Mouse (Mus musculus) MEL-GATA-1-ER (cell line): ENCODE measurements around the gene Mkks.

ENCODE experiments used
- DNase-seq: peaks from one replicate; pipeline ENCODE4 v3.0.0-alpha.2; 2012; ENCODE audit warnings: low read depth; ENCODE audit errors: extremely low read depth

Gene Mkks

GRCm38 (mm10) chr2:136835882-136836281 lies 55.3 kb downstream of the Mkks start:
- no peak for DNase-seq

GRCm38 (mm10) chr2:136834715-136835075 lies 56.5 kb downstream of the Mkks start:
- no peak for DNase-seq

- no peak for DNase-seq
Observed at GRCm38 (mm10) chr2:136833976-136834714, 57.0 kb downstream of the Mkks start.

GRCm38 (mm10) chr2:136832936-136833335 lies 58.3 kb downstream of the Mkks start:
- no peak for DNase-seq

- DNase-seq = no peak
Observed at GRCm38 (mm10) chr2:136827612-136828011, 63.6 kb downstream of the Mkks start.
